ENCODE assay signal across 8 mouse cellular contexts in the genomic region with DNA sequence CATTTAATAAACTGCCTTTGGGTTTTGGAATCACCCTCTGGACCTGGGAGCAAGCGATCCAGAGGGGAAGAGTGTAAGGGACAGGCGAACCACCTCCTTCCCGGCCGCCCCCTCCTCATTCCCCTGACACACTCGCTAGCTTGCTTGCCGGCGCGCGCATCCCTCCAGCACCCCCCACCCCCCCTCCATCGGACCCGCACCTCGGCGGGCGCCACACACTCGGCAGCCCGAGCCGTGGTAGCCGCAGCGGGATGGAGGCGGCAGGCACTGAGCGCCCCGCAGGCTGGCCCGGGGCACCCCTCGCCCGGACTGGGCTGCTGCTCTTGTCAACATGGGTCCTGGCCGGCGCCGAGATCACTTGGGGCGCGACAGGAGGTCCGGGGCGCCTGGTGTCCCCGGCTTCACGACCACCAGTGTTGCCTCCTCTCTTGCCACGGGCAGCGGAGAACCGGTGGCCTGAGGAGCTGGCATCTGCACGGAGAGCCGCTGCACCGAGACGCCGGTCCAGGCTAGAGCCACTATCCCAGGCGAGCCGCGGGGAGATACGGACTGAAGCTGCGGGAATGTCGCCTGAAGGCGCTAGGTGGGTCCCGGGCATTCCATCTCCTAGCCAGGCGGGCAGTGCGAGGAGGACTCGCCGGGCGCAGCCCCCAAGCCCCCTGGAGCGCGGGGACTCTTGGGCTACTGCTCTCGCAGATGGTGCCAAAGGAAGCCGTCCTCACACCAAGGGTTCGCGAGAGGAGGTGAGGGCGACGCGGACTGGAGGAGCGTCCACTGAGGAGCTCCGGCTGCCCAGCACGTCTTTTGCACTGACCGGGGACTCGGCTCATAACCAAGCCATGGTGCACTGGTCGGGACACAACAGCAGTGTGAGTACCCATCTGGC. TPM values are rescaled to one million over a fixed set of nuclear protein-coding genes. Genes with fewer than 3 reads are reported as not detected.
A peak's percentile ranks its signal among the peaks of the same experiment; 100 is the strongest.
DNase-seq lines count a peak whose midpoint lies in the region; ATAC-seq and TF ChIP-seq lines count a peak whose summit lies in the region.

Gene Sorcs3 (plus strand): TSS at position 97 of the 886 bp plus-strand sequence.

- TF ChIP-seq POLR2A in cerebellum, adult 2 months (IDR thresholded peaks at IDR 0.05; ENCODE audit: borderline replicate concordance, insufficient read depth, low read length): no peak

- no peaks in the 10 kb centered on the region for H3K27me3 ChIP-seq in cerebellum, adult 2 months (ENCODE audit: control insufficient read depth, insufficient read depth, low read length)
- peaks cover 33% of the 10 kb centered on the region for H3K27me3 ChIP-seq in midbrain, embryonic 13.5 days

- H3K36me3 ChIP-seq in midbrain, embryonic 13.5 days: no peaks in the 10 kb centered on the region

- H3K9me3 ChIP-seq in midbrain, embryonic 13.5 days: no peaks in the 10 kb centered on the region; the same call in 1 of the 2 replicates

- under 1% methylated on average over 70 of the region's 70 CpGs for WGBS in cerebellum, adult 2 months
- under 1% methylated on average over 70 of the region's 70 CpGs for WGBS in midbrain, embryonic 13.5 days

- no peak within 1 kb of the TSS for H3K27ac ChIP-seq in cerebellum, adult 2 months (ENCODE audit: insufficient read depth, low read length)
- peak within 1 kb of the TSS; percentile 81 for H3K27ac ChIP-seq in midbrain, embryonic 13.5 days

- peak within 1 kb of the TSS; percentile 46 for H3K4me3 ChIP-seq in cerebellum, adult 2 months (replicated peaks; ENCODE audit: insufficient read depth, low read depth, low read length)
- peak within 1 kb of the TSS; percentile 60 for H3K4me3 ChIP-seq in midbrain, embryonic 13.5 days (replicated peaks)

- no peaks in the 10 kb centered on the region for H3K4me1 ChIP-seq in cerebellum, adult 2 months (ENCODE audit: control insufficient read depth, insufficient read depth, low read length)
- peaks cover 53% of the 10 kb centered on the region for H3K4me1 ChIP-seq in midbrain, embryonic 13.5 days (replicated peaks)

- peak; percentile 64 for ATAC-seq in midbrain, embryonic 13.5 days

- TF ChIP-seq CTCF in cerebellum, adult 2 months (IDR thresholded peaks at IDR 0.05; ENCODE audit: borderline replicate concordance, insufficient read depth, low read depth, low read length): no peak

- peak within 1 kb of the TSS; percentile 77 for H3K9ac ChIP-seq in midbrain, embryonic 13.5 days (replicated peaks)

- peak within 1 kb of the TSS; percentile 92 for H3K4me2 ChIP-seq in midbrain, embryonic 13.5 days (replicated peaks)

- peak in 1 of 2 experiments; percentile 17 for DNase-seq in cerebellum, adult 2 months
- no peak for DNase-seq in cerebellum, postnatal 36 days
- DNase-seq in ovary, postnatal 10 days (ENCODE audit: low spot score): peak; percentile 8
- no peak for DNase-seq in ovary, adult 18-20 months (ENCODE audit: low spot score)
- DNase-seq in layer of hippocampus, postnatal 25 days (ENCODE audit: extremely low spot score in 1 of 2, low spot score in 1 of 2): peak; percentile 20 to 52
- DNase-seq in thymus, postnatal 10 days (ENCODE audit: low spot score in 2 of 2): no peak
- no peak for DNase-seq in urinary bladder, postnatal 14 days (ENCODE audit: low spot score)

RNA-seq across cellular contexts. Expression of gene Sorcs3, which starts in this region (rescaled TPM):
- polyA plus RNA-seq in cerebellum, adult 2 months (2012; rRNA removed): 10.2 and 10.9 TPM in 2 replicates
- total RNA-seq in layer of hippocampus, postnatal 25 days (2021): 10 to 100 TPM; 32.5 to 35.2 TPM
- polyA plus RNA-seq in midbrain, embryonic 13.5 days (2015; fragmentation: Nextera tagmentation; extraction: Ambion mirVana): 11.5 and 11.8 TPM in 2 replicates

Comparison
In these comparisons a context has a peak if more than half of its experiments do, and no peak if none do; other contexts are left out.
1. DNase-seq: peak in ovary, postnatal 10 days (single experiment) and layer of hippocampus, postnatal 25 days (2 of 2); none in cerebellum, postnatal 36 days (0 of 2), ovary, adult 18-20 months (single experiment), thymus, postnatal 10 days (0 of 2) and urinary bladder, postnatal 14 days (single experiment).